Mouse (Mus musculus) v-Abl transformed pro-B cells (cell line): Measurements from ENCODE around the gene 1700008P02Rik.
"Not testable (repeated sequence)": the region's sequence is repeated elsewhere in the genome, so short reads cannot be mapped to it uniquely, and the experiment has no call there.

Experiments used
- in situ Hi-C, 2 experiments: fragments of 400-800 bp; cut with MboI; formaldehyde crosslinking; loops; one replicate each; pipeline ENCODE4 v1.15.1; 2025; ENCODE audit not compliant: unreplicated experiment in 2 of 2

1700008P02Rik gene

GRCm38 (mm10) chr3:6620343-6620742 is at the start of gene 1700008P02Rik:
TSS of gene 1700008P02Rik (minus strand) at chr3:6620443.
- in situ Hi-C loops: no loop called here

DNA sequence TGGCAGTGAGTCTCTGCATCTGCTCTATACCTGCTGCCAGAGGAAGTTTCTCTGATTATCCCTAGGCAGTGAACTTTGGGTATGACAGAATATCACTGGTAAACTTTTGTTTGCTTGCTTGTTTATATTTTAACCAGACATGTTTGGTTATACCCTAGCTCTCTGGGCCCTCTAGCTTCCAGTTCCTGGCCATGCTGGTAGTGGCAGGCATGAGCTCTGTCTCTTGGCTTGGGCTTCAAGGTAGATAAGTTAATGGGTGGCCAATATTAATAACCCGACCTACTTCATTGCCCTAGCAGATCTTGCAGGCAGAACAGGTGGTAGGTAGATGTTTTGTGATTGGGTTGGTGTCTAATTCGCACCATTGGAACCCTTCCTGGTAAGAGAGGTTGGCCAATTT is 29.2 kb upstream of the 1700008P02Rik start:
- in situ Hi-C loops: no loop called here

DNA sequence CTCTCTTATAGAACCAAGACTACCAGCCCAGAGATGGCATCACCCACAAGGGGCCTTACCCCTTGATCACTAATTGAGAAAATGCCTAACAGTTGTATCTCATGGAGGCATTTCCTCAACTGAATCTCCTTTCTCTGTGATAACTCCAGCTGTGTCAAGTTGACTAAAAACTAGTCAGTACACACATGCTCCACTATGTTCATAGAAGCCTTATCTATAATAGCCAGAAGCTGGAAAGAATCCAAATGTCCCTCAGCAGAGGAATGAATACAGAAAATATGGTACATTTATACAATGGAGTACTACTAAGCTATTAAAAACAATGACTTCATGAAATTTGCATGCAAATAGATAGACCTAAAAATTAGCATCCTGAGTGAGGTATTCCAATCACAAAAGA is 17.9 kb upstream of the 1700008P02Rik start:
- in situ Hi-C loops: not testable (repeated sequence)

DNA sequence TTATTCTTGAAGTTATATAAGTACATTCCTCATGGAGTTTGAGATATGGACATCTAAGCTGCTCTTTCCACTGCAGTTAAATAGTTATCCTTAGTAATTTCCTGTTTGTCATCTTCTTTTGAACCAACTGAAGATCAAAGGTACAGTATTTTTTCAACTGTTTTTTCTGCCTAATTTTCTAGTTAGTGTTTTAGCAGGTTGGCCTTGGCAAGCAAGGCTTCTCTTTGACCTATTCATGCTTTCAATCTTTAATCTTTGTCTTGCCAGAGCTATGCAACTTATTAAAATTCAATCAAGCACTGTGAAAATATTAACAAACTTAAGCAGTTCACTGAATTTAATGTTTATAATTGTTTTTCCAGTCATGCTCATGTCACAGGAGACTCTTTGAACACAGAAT is 14.0 kb upstream of the 1700008P02Rik start:
- in situ Hi-C loops: no loop called here

- in situ Hi-C loops: no loop called here
Observed at GRCm38 (mm10) chr3:6617881-6618280, 2.4 kb downstream of the 1700008P02Rik start.
